Mouse (Mus musculus) CH12.LX (cell line): ENCODE results near the gene Thnsl1.

Source experiments
- CHD1 ChIP-seq: IDR thresholded peaks from 2 replicates; pipeline ENCODE4 v1.6.1; 2012; ENCODE audit warnings: low read depth, low read length, improper control_type of control experiment, inconsistent platforms
- CTCF ChIP-seq, 2 experiments: IDR thresholded peaks in 1 of 2; conservative IDR thresholded peaks in 1 of 2; 2 replicates each; pipeline ENCODE4 v1.5.1; 2011 to 2012; ENCODE audit warnings: low read depth in 2 of 2, low read length in 2 of 2, improper control_type of control experiment in 1 of 2, inconsistent platforms in 1 of 2, mild to moderate bottlenecking in 1 of 2, moderate library complexity in 1 of 2
- ELF1 ChIP-seq: IDR thresholded peaks from 2 replicates; pipeline ENCODE4 v1.6.1; 2014; ENCODE audit warnings: low read depth, mild to moderate bottlenecking, inconsistent platforms, low read length, improper control_type of control experiment
- EP300 ChIP-seq: IDR thresholded peaks from 2 replicates; pipeline ENCODE4 v1.6.1; 2011; ENCODE audit warnings: low read length, improper control_type of control experiment
- HCFC1 ChIP-seq: IDR thresholded peaks from 2 replicates; pipeline ENCODE4 v1.6.1; 2012; ENCODE audit warnings: low read depth, mild to moderate bottlenecking, inconsistent platforms, low read length, improper control_type of control experiment
- MXI1 ChIP-seq: IDR thresholded peaks from 2 replicates; pipeline ENCODE4 v1.6.1; 2011; ENCODE audit warnings: mild to moderate bottlenecking, low read depth, low read length, improper control_type of control experiment
- NELFE ChIP-seq: IDR thresholded peaks from 2 replicates; pipeline ENCODE4 v1.6.1; 2011; ENCODE audit warnings: low read depth, low read length, improper control_type of control experiment
- POLR2A ChIP-seq: IDR thresholded peaks from 2 replicates; pipeline ENCODE4 v1.6.1; 2011; ENCODE audit warnings: low read depth, mild to moderate bottlenecking, improper control_type of control experiment, low read length
- POLR2AphosphoS2 ChIP-seq: IDR thresholded peaks from 2 replicates; pipeline ENCODE4 v1.6.1; 2011; ENCODE audit warnings: low read depth, low read length, improper control_type of control experiment
- RCOR1 ChIP-seq: conservative IDR thresholded peaks from 2 replicates; pipeline ENCODE4 v1.6.1; 2012; ENCODE audit warnings: low read depth, mild to moderate bottlenecking, inconsistent platforms, low read length, improper control_type of control experiment
- TCF12 ChIP-seq: IDR thresholded peaks from 2 replicates; pipeline ENCODE4 v1.6.1; 2014; ENCODE audit warnings: low read depth, mild to moderate bottlenecking, inconsistent platforms, low read length, improper control_type of control experiment
- UBTF ChIP-seq: IDR thresholded peaks from 2 replicates; pipeline ENCODE4 v1.6.1; 2012; ENCODE audit warnings: low read depth, mild to moderate bottlenecking, inconsistent platforms, low read length, improper control_type of control experiment, moderate library complexity
- USF1 ChIP-seq: IDR thresholded peaks from 2 replicates; pipeline ENCODE4 v1.6.1; 2014; ENCODE audit warnings: low read depth, mild to moderate bottlenecking, inconsistent platforms, low read length, improper control_type of control experiment
- USF2 ChIP-seq: conservative IDR thresholded peaks from 2 replicates; pipeline ENCODE4 v1.6.1; 2011; ENCODE audit warnings: low read depth, low read length, improper control_type of control experiment

DNA sequence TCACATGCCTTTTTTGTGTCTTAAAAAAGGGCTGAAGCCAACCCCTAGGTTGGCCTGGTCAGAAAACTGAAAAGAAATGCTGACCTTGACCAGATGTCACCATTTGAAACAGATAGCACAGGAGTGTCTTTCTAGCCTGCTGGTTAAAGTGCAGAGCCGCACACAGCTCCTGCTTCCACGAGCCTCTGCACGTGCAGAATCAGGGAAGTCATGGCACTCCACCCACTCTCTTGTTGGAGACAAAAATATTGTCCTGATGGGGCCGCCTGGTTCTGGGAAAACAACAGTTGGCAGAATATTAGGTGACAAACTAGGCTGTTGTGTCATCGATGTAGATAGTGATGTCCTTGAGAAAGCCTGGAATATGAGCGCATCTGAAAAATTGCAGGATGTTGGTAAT lies 5.8 kb downstream of the Thnsl1 start:
- TF ChIP-seq TCF12 (no peak), USF1 (no peak), NELFE (no peak), HCFC1 (no peak), CTCF (conservative IDR thresholded peaks at IDR 0.05 in 1 of 2, IDR thresholded peaks at IDR 0.05 in 1 of 2; ENCODE audit: low read depth in 2 of 2, low read length in 2 of 2) (no peak), CHD1 (no peak), USF2 (no peak), UBTF (no peak), EP300 (no peak), POLR2A (no peak), POLR2AphosphoS2 (no peak), ELF1 (no peak), MXI1 (no peak), RCOR1 (no peak)
